Comparison of ENCODE assay signal across 10 mouse cellular contexts in genomic region chr3:131108094-131108653, GRCm38 (mm10). TPM values are rescaled to one million over a fixed set of nuclear protein-coding genes. Genes with fewer than 3 reads are reported as not detected.
DNase-seq lines count a peak whose midpoint lies in the region; ATAC-seq lines count a peak whose summit lies in the region.
"Had no signal": no experiment of that assay in that cellular context is flagged by ENCODE, and none has a peak within 500 bp of the region (broad histone marks: within the 10 kb centered on the region; RNA-seq: fewer than 3 reads in every experiment).

No protein-coding gene starts in this region.

- peaks cover 12 to 33% of the 10 kb centered on the region in 2 experiments; a peak in 3 of 4 replicates for H3K4me1 ChIP-seq in heart, embryonic 14.5 days (ENCODE audit: control insufficient read depth in 2 of 2, insufficient read depth in 2 of 2, low read length in 2 of 2)
- peaks cover 27% of the 10 kb centered on the region for H3K4me1 ChIP-seq in limb, embryonic 11.5 days (ENCODE audit: control insufficient read depth, insufficient read depth, low read length)

- no peak overlapping the region for H3K27ac ChIP-seq in heart, embryonic 14.5 days (replicated peaks in 1 of 2; ENCODE audit: control insufficient read depth in 1 of 2, insufficient read depth in 1 of 2, low read depth in 2 of 2, low read length in 2 of 2)
- no peak overlapping the region for H3K27ac ChIP-seq in limb, embryonic 11.5 days (replicated peaks; ENCODE audit: low read depth, low read length)
- H3K27ac ChIP-seq: liver, embryonic 13.5 days had no signal

- no peaks in the 10 kb centered on the region for H3K9me3 ChIP-seq in heart, embryonic 14.5 days (ENCODE audit: control insufficient read depth, low read length)
- no peaks in the 10 kb centered on the region for H3K9me3 ChIP-seq in limb, embryonic 11.5 days (ENCODE audit: control insufficient read depth, low read length)
- H3K9me3 ChIP-seq: liver, embryonic 13.5 days had no signal

- H3K36me3 ChIP-seq in heart, embryonic 14.5 days (ENCODE audit: control insufficient read depth, insufficient read depth, low read length), result no peaks in the 10 kb centered on the region
- H3K36me3 ChIP-seq in limb, embryonic 11.5 days (ENCODE audit: control insufficient read depth, insufficient read depth, low read length), result no peaks in the 10 kb centered on the region
- H3K36me3 ChIP-seq: liver, embryonic 13.5 days had no signal

- peak overlapping the region; percentile 68; the same call in 1 of the 2 replicates for H3K4me2 ChIP-seq in heart, embryonic 14.5 days (ENCODE audit: low read length)
- peak overlapping the region; percentile 76 for H3K4me2 ChIP-seq in limb, embryonic 11.5 days (ENCODE audit: low read depth, severe bottlenecking)
- H3K4me2 ChIP-seq: liver, embryonic 13.5 days had no signal

- H3K4me3 ChIP-seq in heart, embryonic 14.5 days (ENCODE audit: control insufficient read depth in 1 of 2, insufficient read depth in 1 of 2, low read depth in 1 of 2, low read length in 2 of 2), result no peak overlapping the region
- no peak overlapping the region for H3K4me3 ChIP-seq in limb, embryonic 11.5 days (ENCODE audit: low read depth, low read length)
- H3K4me3 ChIP-seq: erythroblast, embryonic 14.5 days; liver, embryonic 13.5 days had no signal

- ATAC-seq in heart, embryonic 14.5 days (ENCODE audit: insufficient number of reproducible peaks, insufficient read depth, low FRiP score, low read depth), result no peak
- ATAC-seq in limb, embryonic 11.5 days (ENCODE audit: insufficient number of reproducible peaks, low FRiP score, low TSS enrichment, low read depth), result no peak

- H3K27me3 ChIP-seq in heart, embryonic 14.5 days (ENCODE audit: control insufficient read depth, insufficient read depth, low read length), result peaks cover 63% of the 10 kb centered on the region
- H3K27me3 ChIP-seq in limb, embryonic 11.5 days (ENCODE audit: control insufficient read depth, insufficient read depth, low read length), result peaks cover 24% of the 10 kb centered on the region

- 8% methylated on average over 9 of the region's 9 CpGs for WGBS in heart, embryonic 14.5 days
- WGBS in limb, embryonic 11.5 days, result 2% methylated on average over 9 of the region's 9 CpGs

- H3K9ac ChIP-seq in heart, embryonic 14.5 days (ENCODE audit: low read length), result no peak overlapping the region
- no peak overlapping the region for H3K9ac ChIP-seq in limb, embryonic 11.5 days (ENCODE audit: low read length)
- H3K9ac ChIP-seq: liver, embryonic 13.5 days had no signal

- no peak for DNase-seq in heart, adult 18-20 months
- peak; percentile 42 for DNase-seq in retina, postnatal 1 day
- no peak for DNase-seq in retina, embryonic 14.5 days (ENCODE audit: low spot score)
- no peak for DNase-seq in limb, embryonic 11.5 days (ENCODE audit: low spot score)
- DNase-seq in thymus, adult 18-20 months, result no peak
- no peak for DNase-seq in ovary, postnatal 10 days (ENCODE audit: low spot score)
- no peak for DNase-seq in right cerebral cortex, adult 2 months (ENCODE audit: low spot score in 2 of 2)
- DNase-seq: liver, embryonic 13.5 days had no signal

RNA-seq across cellular contexts. Expression of gene Lef1, which starts 2.1 kb away (rescaled TPM):
- polyA plus RNA-seq in heart, embryonic 14.5 days (2014; fragmentation: Nextera tagmentation; extraction: Ambion mirVana), result 5.3 and 5.6 TPM in 2 replicates
- total RNA-seq in heart, adult 18-20 months (2021), result 1 to 10 TPM in 1 of 2 experiments, under 1 TPM in 1; 0.25 to 2.5 TPM
- 60.8 and 68.4 TPM in 2 replicates for polyA plus RNA-seq in limb, embryonic 11.5 days (2014; fragmentation: Nextera tagmentation; extraction: Ambion mirVana)
- polyA plus RNA-seq: erythroblast, embryonic 14.5 days had no signal
